Mouse (Mus musculus) forebrain, embryonic 16.5 days (tissue): ENCODE results near the gene Wdr76. TPM values are rescaled to one million over a fixed set of nuclear protein-coding genes. Genes with fewer than 3 reads are reported as not detected.

Experiments used
- ATAC-seq: fragments of 200-750 bp; cut with Nextera tagmentation; 2 replicates; pipeline ENCODE4 v1.8.0; 2017; ENCODE audit warnings: mild to moderate bottlenecking, moderate library complexity
- H3K27ac ChIP-seq: fragments of 300-500 bp; sonication (generic); 2 replicates; pipeline ENCODE4 v1.5.1; 2014; ENCODE audit warnings: low read length, control low read depth
- H3K27me3 ChIP-seq: fragments of 300-500 bp; sonication (generic); replicated peaks from 2 replicates; pipeline ENCODE4 v1.6.1; 2014; ENCODE audit warnings: low read length; ENCODE audit not compliant: control insufficient read depth, insufficient read depth
- H3K36me3 ChIP-seq: fragments of 300-500 bp; sonication (generic); 2 replicates; pipeline ENCODE4 v1.6.1; 2014; ENCODE audit not compliant: control insufficient read depth, insufficient read depth
- H3K4me1 ChIP-seq: fragments of 300-500 bp; sonication (generic); replicated peaks from 2 replicates; pipeline ENCODE4 v1.6.1; 2014; ENCODE audit warnings: low read length; ENCODE audit not compliant: control insufficient read depth, insufficient read depth
- H3K4me2 ChIP-seq: fragments of 300-500 bp; sonication (generic); 2 replicates; pipeline ENCODE4 v1.6.1; 2014; ENCODE audit warnings: mild to moderate bottlenecking, low read length, control low read depth
- H3K4me3 ChIP-seq: fragments of 300-500 bp; sonication (generic); replicated peaks from 2 replicates; pipeline ENCODE4 v1.5.1; 2014; ENCODE audit warnings: mild to moderate bottlenecking, low read length, control low read depth
- H3K9ac ChIP-seq: fragments of 300-500 bp; sonication (generic); replicated peaks from 2 replicates; pipeline ENCODE4 v1.6.1; 2014; ENCODE audit warnings: low read depth, low read length, control low read depth
- H3K9me3 ChIP-seq: fragments of 300-500 bp; sonication (generic); 2 replicates; pipeline ENCODE4 v1.6.1; 2016; ENCODE audit warnings: low read length; ENCODE audit not compliant: control insufficient read depth
- WGBS: fragments of 180-500 bp; shearing (Covaris S2); extraction: QIAGEN DNeasy Blood & Tissue Kit; methylation state at CpG from one replicate; pipeline ENCODE4 v1.1.7; 2014; 5-methylcytosine and 5-hydroxymethylcytosine counted together
- polyA plus RNA-seq: library from polyadenylated mRNA; unstranded; fragments of >200 nt; fragmentation: Nextera tagmentation; extraction: Ambion mirVana; gene quantifications from 2 replicates; pipeline ENCODE4 v1.2.1, GENCODE M21; 2015

Gene Wdr76
- polyA plus RNA-seq, 1 experiment from 2014 or later, result 6.5 TPM

DNA sequence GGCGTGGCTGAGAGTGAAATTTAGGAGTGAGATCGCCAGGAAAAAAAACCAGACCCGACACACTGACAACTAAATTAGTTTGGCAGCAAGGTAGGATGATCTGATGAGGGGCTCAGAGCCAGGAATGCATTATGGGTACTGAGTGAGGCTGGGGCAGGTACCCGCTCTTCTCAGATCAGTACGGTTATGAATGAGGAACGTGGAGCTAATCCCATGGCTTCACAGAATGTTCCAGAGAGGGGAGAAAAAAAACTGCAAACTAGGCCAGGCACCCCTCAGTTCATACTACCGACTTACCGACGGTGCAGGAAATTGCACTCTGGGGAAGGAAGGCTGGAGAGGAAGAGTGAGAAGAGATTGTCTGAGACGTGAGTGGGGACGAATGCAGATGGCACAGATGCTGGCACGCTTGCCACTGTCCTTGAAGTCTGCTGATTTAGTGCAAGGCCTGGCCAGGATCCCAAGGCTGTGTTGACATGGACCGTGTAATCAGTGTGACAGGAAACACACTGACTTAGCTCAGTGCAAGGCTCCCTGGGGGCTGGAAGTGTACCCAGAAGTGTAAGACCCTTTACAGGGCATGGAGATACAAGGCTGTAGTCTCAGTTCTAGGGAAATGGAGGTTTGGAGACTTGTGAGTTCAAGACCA is 77.1 kb downstream of the Wdr76 start:
- WGBS, result 39% methylated on average over 13 of the region's 13 CpGs
- Histone ChIP-seq H3K36me3 (no peaks in the 10 kb centered on the region), H3K4me3 (no peak overlapping the region), H3K4me2 (no peak overlapping the region), H3K27ac (peak overlapping the region; percentile 53), H3K9ac (no peak overlapping the region), H3K27me3 (no peaks in the 10 kb centered on the region), H3K9me3 (no peaks in the 10 kb centered on the region), H3K4me1 (peaks cover 26% of the 10 kb centered on the region)
- ATAC-seq, result no peak

DNA sequence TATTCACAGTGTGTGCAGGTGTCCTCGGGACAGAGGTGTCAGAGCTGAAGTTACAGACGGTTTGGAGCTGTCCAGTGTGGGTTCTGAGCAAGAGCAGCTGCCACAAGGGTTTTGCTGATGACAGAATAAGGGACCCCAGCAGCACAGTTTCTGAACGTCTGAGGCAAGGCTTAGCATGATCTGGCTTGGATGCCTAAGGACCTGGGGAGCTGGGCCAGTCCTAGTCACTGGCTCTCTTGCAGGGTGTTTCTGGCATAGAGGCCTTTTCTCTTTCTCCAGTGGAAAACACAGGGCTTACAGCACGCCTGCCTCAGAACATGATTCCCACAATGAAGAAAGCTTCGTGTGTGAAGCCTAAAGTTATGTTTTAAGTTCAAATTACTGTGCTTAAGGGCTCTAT is 78.2 kb downstream of the Wdr76 start:
- H3K27me3 ChIP-seq, result no peaks in the 10 kb centered on the region
- no peaks in the 10 kb centered on the region for H3K36me3 ChIP-seq
- H3K4me2 ChIP-seq, result no peak overlapping the region
- H3K9ac ChIP-seq, result no peak overlapping the region
- WGBS, result 79% methylated on average over 5 of the region's 5 CpGs
- no peak overlapping the region for H3K4me3 ChIP-seq
- H3K27ac ChIP-seq, result no peak overlapping the region
- peaks cover 30% of the 10 kb centered on the region for H3K4me1 ChIP-seq
- H3K9me3 ChIP-seq, result no peaks in the 10 kb centered on the region
- no peak for ATAC-seq

DNA sequence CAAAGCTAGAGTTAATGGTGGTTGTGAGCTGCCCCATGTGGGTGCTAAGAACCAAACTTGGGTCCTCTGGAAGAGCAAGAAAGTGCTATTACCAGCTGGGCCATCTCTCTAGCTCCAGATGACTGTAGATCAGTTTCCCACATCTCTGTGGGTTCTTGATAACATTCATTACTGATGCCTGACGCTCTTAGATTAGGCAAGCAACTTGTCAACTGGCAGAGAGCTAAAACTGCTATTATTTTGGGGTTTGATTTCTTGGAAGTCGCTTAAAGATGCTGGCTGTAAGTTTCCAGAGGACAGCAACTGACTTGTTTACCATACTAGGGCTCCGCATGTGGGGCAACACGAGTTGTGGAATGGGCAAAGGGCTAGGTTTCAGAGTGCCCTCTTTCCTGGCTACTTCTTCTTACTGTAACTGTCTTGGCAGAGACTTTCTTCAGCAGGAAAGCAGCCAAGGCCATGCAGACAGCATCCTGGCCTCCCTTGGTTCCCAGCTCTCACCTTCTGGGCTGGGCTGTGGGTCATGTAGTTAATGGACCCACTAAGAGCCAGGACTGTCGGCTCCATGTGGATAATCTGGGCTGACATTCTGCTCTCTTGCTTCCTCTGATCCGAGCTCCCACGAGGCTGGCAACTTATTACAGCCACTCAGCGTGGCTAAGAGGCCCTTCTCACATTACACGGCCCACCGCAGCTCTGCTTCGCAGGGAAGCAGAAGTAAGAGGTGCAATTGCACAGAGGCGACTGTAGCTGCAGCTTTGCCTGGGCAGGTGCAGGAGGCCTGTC is 81.2 kb downstream of the Wdr76 start:
- Histone ChIP-seq H3K36me3 (no peaks in the 10 kb centered on the region), H3K27ac (peak overlapping the region; percentile 17; the same call in 1 of the 2 replicates), H3K4me1 (peaks cover 27% of the 10 kb centered on the region), H3K9ac (no peak overlapping the region), H3K27me3 (no peaks in the 10 kb centered on the region), H3K4me2 (no peak overlapping the region), H3K9me3 (no peaks in the 10 kb centered on the region), H3K4me3 (no peak overlapping the region)
- ATAC-seq, result peak; percentile 62
- 27% methylated on average over 12 of the region's 12 CpGs for WGBS

DNA sequence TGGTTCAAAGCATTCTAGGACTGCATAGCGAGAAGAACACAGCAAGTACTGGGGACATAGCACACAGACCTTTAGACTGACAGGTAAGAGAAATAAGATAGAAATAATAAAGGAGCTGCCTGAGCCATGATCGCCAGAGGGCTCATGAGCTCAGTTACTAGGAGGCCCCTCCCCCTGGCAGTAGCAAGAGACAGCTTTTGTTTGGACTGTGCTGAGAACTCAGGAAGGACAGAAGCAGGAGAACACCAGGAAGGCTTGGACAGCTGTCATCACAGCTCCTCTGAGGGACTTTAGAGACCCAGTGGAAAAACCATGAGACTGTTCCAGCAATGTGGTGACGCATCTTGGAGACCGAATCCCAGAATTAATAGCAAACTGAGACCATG is 81.8 kb downstream of the Wdr76 start:
- H3K9ac ChIP-seq, result no peak overlapping the region
- H3K27me3 ChIP-seq, result no peaks in the 10 kb centered on the region
- no peak overlapping the region for H3K4me3 ChIP-seq
- no peaks in the 10 kb centered on the region for H3K36me3 ChIP-seq
- 33% methylated on average over 4 of the region's 4 CpGs for WGBS
- H3K9me3 ChIP-seq, result no peaks in the 10 kb centered on the region
- H3K4me2 ChIP-seq, result no peak overlapping the region
- H3K27ac ChIP-seq, result peak overlapping the region; percentile 17; the same call in 1 of the 2 replicates
- peak; percentile 67 for ATAC-seq
- peaks cover 21% of the 10 kb centered on the region for H3K4me1 ChIP-seq

DNA sequence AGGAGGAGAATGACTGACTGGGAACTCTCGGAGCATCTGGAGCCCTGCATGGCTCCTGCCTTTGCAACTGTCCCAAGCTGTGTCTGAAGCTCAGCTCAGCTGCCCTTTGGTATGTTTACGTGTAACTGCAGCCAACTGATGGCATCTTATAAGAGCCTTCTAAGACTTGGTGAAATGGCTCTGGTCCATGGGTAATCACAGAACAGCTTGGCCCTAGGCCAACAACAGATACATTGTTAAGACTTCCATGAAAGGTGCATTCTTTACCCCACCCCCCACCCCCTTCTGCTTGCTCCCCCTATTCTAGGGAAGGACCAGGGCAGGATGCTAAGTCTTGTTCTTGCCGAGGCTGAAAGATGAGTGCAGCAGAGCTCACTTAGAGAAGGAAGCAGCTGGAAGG is 87.6 kb downstream of the Wdr76 start:
- 37% methylated on average over 3 of the region's 3 CpGs for WGBS
- Histone ChIP-seq H3K27ac (no peak overlapping the region), H3K9me3 (no peaks in the 10 kb centered on the region), H3K36me3 (no peaks in the 10 kb centered on the region), H3K4me1 (peaks cover 8% of the 10 kb centered on the region), H3K4me2 (no peak overlapping the region), H3K4me3 (no peak overlapping the region), H3K9ac (no peak overlapping the region), H3K27me3 (no peaks in the 10 kb centered on the region)
- ATAC-seq, result no peak

Other genes with a start within 250 kb of the Wdr76 start
- 181 and 209 TPM in 2 replicates for gene Trp53bp1, start 235.3 kb upstream of the Wdr76 start, polyA plus RNA-seq
- 10.9 and 13.3 TPM in 2 replicates for gene Map1a, start 217.1 kb upstream of the Wdr76 start, polyA plus RNA-seq
- 14.3 and 22.4 TPM in 2 replicates for gene Ppip5k1, start 151.3 kb upstream of the Wdr76 start, polyA plus RNA-seq
- gene Ckmt1, start 149.0 kb upstream of the Wdr76 start, polyA plus RNA-seq, result 26.3 and 35.7 TPM in 2 replicates
- not detected in 2 replicates for gene Strc, start 119.6 kb upstream of the Wdr76 start, polyA plus RNA-seq
- gene Pdia3, start 92.9 kb upstream of the Wdr76 start, polyA plus RNA-seq, result 334 and 342 TPM in 2 replicates
- gene Catsper2, start 92.9 kb upstream of the Wdr76 start, polyA plus RNA-seq, result 4.5 and 7.5 TPM in 2 replicates
- gene Ell3, start 62.4 kb upstream of the Wdr76 start, polyA plus RNA-seq, result 2.3 and 2.5 TPM in 2 replicates
- 254 and 305 TPM in 2 replicates for gene Serf2, start 57.5 kb upstream of the Wdr76 start, polyA plus RNA-seq
- 105 and 108 TPM in 2 replicates for gene Hypk, start 53.4 kb upstream of the Wdr76 start, polyA plus RNA-seq
- 1.6 and 1.7 TPM in 2 replicates for gene Serinc4, start 49.9 kb upstream of the Wdr76 start, polyA plus RNA-seq
- gene Mfap1b, start 32.7 kb upstream of the Wdr76 start, polyA plus RNA-seq, result 78.6 and 82.6 TPM in 2 replicates
- 34.0 and 35.2 TPM in 2 replicates for gene Mfap1a, start 58 bp upstream of the Wdr76 start, polyA plus RNA-seq